Mouse (Mus musculus): ENCODE measurements around the gene Snx9. TPM values are rescaled to one million over a fixed set of nuclear protein-coding genes. Genes with fewer than 3 reads are reported as not detected.
A peak's percentile ranks its signal among the peaks of the same experiment; 100 is the strongest.

The Snx9 gene
- total RNA-seq, 2 experiments from 2014 or later, result 37.7 to 41.0 TPM

GRCm38 (mm10) chr17:5840550-5841127, 490 bp upstream of the Snx9 start:
- peak in 1 of 2 experiments; percentile 75 for DNase-seq
- intact Hi-C loops (cut with DNase I), result loop anchor here (2.0 to 5.0 kb wide), 2 partner anchors 44 to 47 kb away; no protein-coding TSS in a partner anchor

DNA sequence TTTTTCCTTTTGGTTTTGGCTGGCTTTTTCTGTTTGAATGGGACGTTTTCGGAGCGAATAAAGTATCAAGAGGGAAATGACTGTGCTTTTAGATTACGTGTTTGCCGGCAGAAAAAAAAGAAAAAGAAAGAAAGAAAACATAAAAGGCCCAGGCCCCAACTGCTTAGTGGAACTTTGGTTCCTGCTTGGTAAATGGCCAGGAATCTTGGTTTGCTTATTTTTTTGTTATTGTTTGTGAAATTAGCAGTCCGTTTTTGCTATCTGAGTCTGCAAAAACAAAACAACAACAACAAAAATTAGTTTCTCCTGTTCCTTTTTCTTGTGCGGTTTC, 779 bp downstream of the Snx9 start:
- intact Hi-C loops (cut with DNase I), result loop anchor here (2.0 to 5.0 kb wide), 2 partner anchors 45 kb away; no protein-coding TSS in a partner anchor
- DNase-seq, result no peak

DNA sequence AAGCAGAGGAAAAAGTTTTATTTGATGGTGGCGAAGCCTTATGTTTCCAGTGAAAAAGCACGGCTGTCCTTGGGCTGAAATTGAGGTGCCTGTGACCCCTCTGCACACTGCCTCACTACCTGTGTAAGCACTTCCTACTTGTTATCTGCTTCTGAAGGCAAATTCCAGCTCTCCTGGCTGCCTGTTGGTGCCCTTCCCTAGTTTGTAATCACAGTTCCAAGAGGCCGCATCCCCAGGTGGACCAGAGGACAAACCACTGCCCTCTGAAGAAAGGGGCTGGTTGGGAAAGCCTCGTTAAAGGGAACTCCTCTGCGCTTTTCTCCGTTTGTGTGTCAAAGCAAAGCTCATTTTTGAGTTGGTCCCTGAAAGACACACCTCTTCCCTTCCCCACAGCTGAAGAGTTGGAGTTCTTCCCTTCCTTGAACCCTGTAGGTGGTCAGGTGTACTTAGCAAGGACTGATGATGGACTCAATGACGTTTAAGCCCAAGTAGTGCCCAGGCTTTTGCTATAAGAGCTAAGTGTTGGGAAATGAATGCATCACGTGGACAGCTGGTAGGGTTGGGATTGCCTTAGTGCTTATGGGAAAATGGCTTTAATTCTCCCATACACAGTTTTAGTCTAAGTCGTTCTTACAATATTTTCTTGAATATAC, 2.0 kb downstream of the Snx9 start:
- no peak for DNase-seq
- intact Hi-C loops (cut with DNase I), result loop anchor here (5.0 kb wide), 1 partner anchor 44 kb away; no protein-coding TSS in a partner anchor

- intact Hi-C loops (cut with DNase I), result loop anchor here (5.0 kb wide), 1 partner anchor 44 kb away; no protein-coding TSS in a partner anchor
- no peak for DNase-seq
Measured at GRCm38 (mm10) chr17:5843641-5843990, 2.5 kb downstream of the Snx9 start.

- DNase-seq, result no peak
- intact Hi-C loops (cut with DNase I), result no loop called here
Measured at GRCm38 (mm10) chr17:5845376-5845775, 4.2 kb downstream of the Snx9 start.

DNA sequence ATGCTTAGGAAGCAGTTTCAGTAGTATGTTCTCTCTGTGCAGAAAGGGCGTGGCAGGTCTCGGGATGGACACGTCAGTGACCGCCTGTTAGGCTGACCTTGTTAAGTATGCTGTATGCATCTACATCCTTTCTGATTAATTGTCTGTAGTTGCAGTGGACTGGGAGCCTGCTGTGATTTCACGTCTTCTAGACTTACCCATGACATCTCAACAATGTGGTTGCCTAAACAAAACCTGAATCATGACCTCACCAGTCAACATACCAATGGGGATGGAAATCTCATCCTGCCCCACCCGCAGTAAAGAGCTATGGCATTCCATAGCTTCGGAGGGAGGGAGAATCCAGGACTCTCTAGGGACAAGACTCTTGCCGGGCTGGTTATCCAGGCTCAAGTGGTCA, 5.0 kb downstream of the Snx9 start:
- intact Hi-C loops (cut with DNase I), result no loop called here
- no peak for DNase-seq

GRCm38 (mm10) chr17:5848706-5849415, 7.7 kb downstream of the Snx9 start:
- intact Hi-C loops (cut with DNase I), result no loop called here
- DNase-seq, result no peak

- intact Hi-C loops (cut with DNase I), result no loop called here
- DNase-seq, result peak; percentile 83 to 87
Measured at GRCm38 (mm10) chr17:5849421-5849910, 8.3 kb downstream of the Snx9 start.

- intact Hi-C loops (cut with DNase I), result no loop called here
- DNase-seq, result no peak
Measured at GRCm38 (mm10) chr17:5850031-5850430, 8.9 kb downstream of the Snx9 start.

- DNase-seq, result no peak
- intact Hi-C loops (cut with DNase I), result no loop called here
Measured at GRCm38 (mm10) chr17:5850476-5850875, 9.3 kb downstream of the Snx9 start.

DNA sequence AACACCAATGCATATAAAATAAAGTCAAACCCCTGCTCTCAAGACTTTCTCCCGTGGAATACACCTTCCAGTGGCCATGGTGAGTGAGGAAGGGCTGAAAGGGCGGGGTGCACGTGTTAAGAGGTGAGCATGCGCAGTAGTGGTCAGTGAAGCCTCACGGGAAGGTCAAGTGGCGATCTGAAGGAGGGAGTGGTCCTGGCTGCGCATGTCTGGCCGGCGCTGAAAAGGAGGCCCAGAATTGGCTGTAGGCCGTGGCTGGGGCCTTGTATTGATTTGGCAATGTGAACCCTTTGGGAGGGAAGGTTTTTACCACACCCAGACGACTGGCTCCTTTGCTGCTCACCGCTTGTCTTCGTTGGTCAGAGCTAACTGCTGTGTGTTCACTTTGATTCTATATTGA, 12.8 kb downstream of the Snx9 start:
- intact Hi-C loops (cut with DNase I), result no loop called here
- DNase-seq, result no peak

DNA sequence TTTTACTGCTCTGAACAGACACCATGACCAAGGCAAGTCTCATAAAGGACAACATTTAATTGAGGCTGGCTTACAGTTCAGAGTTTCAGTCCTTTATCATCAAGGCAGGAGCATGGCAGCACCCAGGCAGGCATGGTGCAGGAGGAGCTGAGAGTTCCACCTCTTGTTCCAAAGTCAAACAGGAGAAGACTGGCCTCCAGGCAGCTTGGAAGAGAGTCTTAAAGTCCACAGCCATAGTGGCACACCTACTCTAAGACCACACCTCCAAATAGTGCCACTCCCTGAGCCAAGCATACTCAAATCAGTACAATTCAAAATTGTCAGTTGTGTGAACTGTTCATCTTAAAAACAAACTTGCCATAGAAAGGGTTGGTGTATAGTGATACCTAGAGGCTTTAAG, 14.4 kb downstream of the Snx9 start:
- intact Hi-C loops (cut with DNase I), result no loop called here
- no peak for DNase-seq

DNA sequence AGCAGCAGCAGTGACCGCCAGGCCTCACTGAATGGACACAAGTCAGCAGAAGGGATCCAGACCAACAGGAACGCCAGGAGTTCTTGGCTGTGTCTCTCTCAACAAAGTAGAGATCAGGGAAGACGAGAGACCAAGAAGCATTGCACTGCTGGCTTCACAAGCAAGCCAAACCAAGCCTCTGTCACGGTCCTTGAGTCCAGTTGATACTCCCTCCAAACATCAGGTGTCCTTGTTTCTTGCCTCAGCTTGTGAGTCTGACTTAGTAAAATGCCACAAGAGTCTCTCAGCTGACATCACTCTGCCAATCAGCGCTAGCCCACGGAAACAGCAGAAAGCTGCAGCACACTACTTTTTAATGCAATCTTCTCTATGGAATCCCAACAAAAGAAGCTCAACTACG, 15.3 kb downstream of the Snx9 start:
- intact Hi-C loops (cut with DNase I), result no loop called here
- no peak for DNase-seq

DNA sequence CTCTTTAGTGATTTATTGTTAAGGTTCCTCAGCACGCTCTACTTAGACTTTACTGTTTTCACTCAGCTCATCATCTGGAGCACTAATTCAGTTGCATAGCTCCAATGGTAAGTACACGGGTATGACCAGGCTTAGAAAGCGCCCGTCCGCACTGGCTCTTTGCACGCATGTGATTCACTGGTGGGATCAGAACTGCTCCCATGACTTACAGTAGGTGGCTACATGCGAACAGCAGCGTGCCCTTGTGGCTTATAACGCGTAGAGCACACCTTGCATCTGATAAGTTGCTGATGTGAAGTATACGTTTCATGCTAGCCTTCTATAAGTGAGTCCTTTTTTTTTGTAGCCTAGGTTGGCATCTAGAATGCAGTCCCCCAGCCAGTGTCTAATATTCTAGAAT, 16.1 kb downstream of the Snx9 start:
- intact Hi-C loops (cut with DNase I), result no loop called here
- DNase-seq, result no peak

DNA sequence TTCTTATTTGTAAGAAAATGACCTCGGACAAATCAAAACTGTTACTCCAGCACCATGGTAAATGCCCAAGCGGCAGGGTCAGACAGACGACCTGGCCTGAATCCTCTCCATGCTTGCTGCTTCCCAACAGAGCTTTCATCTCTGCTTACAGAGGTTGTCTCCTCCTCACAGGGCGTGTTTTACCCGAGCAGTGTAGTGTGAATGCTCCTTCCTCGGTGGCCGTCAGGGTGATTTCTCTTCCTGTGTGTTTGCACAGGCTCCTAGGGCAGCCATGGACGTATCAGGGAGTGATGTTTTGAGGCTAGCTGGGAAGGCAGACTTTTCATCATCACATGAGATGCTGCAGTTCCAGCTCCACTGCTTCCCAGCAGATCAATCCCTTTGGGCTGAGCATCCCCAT, 17.1 kb downstream of the Snx9 start:
- intact Hi-C loops (cut with DNase I), result no loop called here
- DNase-seq, result no peak

- intact Hi-C loops (cut with DNase I), result no loop called here
- DNase-seq, result no peak
Measured at GRCm38 (mm10) chr17:5862285-5862684, 21.2 kb downstream of the Snx9 start.

DNA sequence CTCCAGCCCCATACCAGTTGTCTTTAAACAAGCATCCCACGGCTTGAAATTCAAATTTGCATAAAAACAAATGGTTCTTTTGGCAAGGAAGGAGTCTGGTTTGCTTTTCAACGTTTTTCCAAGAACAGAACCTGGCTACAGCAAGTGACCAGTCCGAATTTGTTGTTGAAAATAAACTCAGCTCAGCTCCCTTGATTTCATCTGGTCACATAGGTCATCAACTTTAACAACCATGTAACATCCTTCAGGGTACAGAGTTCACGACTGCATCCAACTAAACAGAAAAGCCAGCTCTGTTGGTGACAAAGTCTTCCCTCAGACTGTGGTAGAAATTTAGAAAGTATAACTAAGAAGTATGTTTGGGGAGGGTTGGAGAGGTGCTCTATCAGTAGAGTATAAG, 21.7 kb downstream of the Snx9 start:
- intact Hi-C loops (cut with DNase I), result no loop called here
- no peak for DNase-seq

DNA sequence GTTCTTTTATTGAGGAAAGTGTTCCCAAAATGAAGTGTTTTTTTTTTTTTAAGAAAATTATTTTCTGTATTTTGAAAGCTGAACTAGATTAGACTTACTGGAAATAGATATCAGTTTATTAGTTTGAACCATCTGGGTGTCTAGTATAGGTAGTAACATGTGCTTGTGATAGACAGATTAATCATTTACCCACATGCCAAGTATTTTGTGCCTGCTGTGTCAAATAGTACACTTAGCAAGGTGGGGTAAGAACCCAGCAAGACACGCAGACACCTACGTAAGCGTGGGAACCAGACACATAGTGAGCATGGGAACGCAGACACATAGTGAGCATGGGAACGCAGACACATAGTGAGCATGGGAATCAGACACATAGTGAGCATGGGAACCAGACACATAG, 22.6 kb downstream of the Snx9 start:
- intact Hi-C loops (cut with DNase I), result no loop called here

DNA sequence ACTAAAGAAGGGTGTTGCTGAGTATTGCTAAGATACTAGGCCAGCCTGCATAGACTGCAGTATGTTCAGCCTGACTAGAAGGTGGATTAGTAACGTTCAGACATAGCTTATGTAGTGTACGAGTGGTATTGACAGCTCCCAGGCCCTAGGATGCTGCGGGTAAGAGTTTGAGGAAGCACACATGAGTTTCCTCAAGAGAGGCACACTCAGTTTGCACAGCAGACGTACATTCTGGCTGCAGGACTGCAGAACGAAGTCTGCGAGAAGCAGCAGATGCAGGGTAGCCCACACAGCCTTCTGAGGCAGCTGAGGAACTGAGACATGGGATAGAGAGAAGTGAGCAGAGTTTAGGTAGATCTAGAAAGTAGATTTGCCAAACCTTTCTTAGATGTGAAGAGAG, 26.3 kb downstream of the Snx9 start:
- no peak for DNase-seq
- intact Hi-C loops (cut with DNase I), result no loop called here

More for the DNA sequence above, 22.6 kb downstream of the Snx9 start:
- DNase-seq, result no peak

- DNase-seq, result no peak
- intact Hi-C loops (cut with DNase I), result no loop called here
Measured at GRCm38 (mm10) chr17:5868319-5869031, 27.3 kb downstream of the Snx9 start.

GRCm38 (mm10) chr17:5869461-5869860, 28.3 kb downstream of the Snx9 start:
- intact Hi-C loops (cut with DNase I), result no loop called here
- DNase-seq, result no peak

Data from heart, postnatal 10 days (tissue).